In genomic region chr6:134157533-134158115, GRCm38 (mm10) we compare ENCODE assay signal across 9 mouse cellular contexts.
DNase-seq lines count a peak whose midpoint lies in the region; TF ChIP-seq lines count a peak whose summit lies in the region.
"Had no signal": no experiment of that assay in that cellular context is flagged by ENCODE, and none has a peak within 500 bp of the region (broad histone marks: within the 10 kb centered on the region; RNA-seq: fewer than 3 reads in every experiment).

No protein-coding gene starts in this region.

- H3K27ac ChIP-seq in gastrocnemius, adult 2 months, result 0 out of 2 replicates have a peak overlapping the region, but pooled peaks have one; percentile 1

- TF ChIP-seq CTCF in gastrocnemius, adult 2 months (IDR thresholded peaks at IDR 0.05), result no peak

- no peak overlapping the region for H3K4me3 ChIP-seq in gastrocnemius, adult 2 months

- intact Hi-C loops in gastrocnemius, adult 2 months (cut with DNase I), result loop anchor here (10.0 kb wide), 1 partner anchor 193 kb away; no protein-coding TSS in a partner anchor
- intact Hi-C loops in gastrocnemius, postnatal 14 days (cut with DNase I; ENCODE audit: low total_unique reads), result no loop called here

- no peak for DNase-seq in gastrocnemius, adult 2 months
- DNase-seq in gastrocnemius, postnatal 14 days, result no peak
- DNase-seq in urinary bladder, adult 2 months (ENCODE audit: low spot score), result peak; percentile 20
- DNase-seq in urinary bladder, postnatal 4 days (ENCODE audit: low spot score in 2 of 2), result no peak
- DNase-seq in induced T-regulatory cell, adult 2 months (ENCODE audit: low read depth), result peak; percentile 37
- peak; percentile 58 for DNase-seq in retina, embryonic 14.5 days (ENCODE audit: low spot score)
- no peak for DNase-seq in right cerebral cortex, adult 2 months (ENCODE audit: low spot score in 2 of 2)
- DNase-seq in adrenal gland, postnatal 10 days, result no peak
- DNase-seq: lung, embryonic 14.5 days had no signal

Comparison
In these comparisons a context has a peak if more than half of its experiments do, and no peak if none do; other contexts are left out.
1. DNase-seq: peak in urinary bladder, adult 2 months (single experiment), induced T-regulatory cell, adult 2 months (single experiment) and retina, embryonic 14.5 days (single experiment); none in gastrocnemius, adult 2 months (single experiment), gastrocnemius, postnatal 14 days (single experiment), urinary bladder, postnatal 4 days (0 of 2), right cerebral cortex, adult 2 months (0 of 2) and adrenal gland, postnatal 10 days (single experiment).